Mouse (Mus musculus) Patski (cell line): ENCODE measurements around the gene B4galt4. TPM values are rescaled to one million over a fixed set of nuclear protein-coding genes. Genes with fewer than 3 reads are reported as not detected.

ENCODE experiments used
- ATAC-seq: fragments of 100-300 bp; one replicate; pipeline ENCODE4 v1.8.0; 2021
- CTCF ChIA-PET: fragments of 350-600 bp; sonication (Branson Sonifier 250); formaldehyde crosslinking; loops from one replicate; lab custom pipeline; 2022; ENCODE audit warnings: inconsistent platforms; lab: Charles Lee
- POLR2A ChIA-PET: fragments of 350-600 bp; sonication (Branson Sonifier 250); formaldehyde crosslinking; loops from one replicate; lab custom pipeline; 2022; ENCODE audit warnings: antibody characterized with exemption, inconsistent platforms; lab: Charles Lee
- DNase-seq: peaks from one replicate; pipeline ENCODE4 v3.0.0-alpha.2; 2011; ENCODE audit warnings: low read depth, low spot score
- H3K27me3 ChIP-seq: fragments of 371-371 bp; one replicate; pipeline ENCODE4 v1.5.1; 2021
- CTCF ChIP-seq: fragments of 100-300 bp; IDR thresholded peaks from one replicate; pipeline ENCODE4 v1.5.1; 2021
- in situ Hi-C: fragments of 300-500 bp; cut with MboI; formaldehyde crosslinking; loops from 3 replicates; pipeline ENCODE4 v1.11.1; 2018; ENCODE audit warnings: low pct_unique_long_range_greater_than_20kb, mixed read lengths
- polyA plus RNA-seq: library from polyadenylated mRNA; unstranded; gene quantifications from one replicate; pipeline ENCODE4 v1.2.3, GENCODE M21; 2021

The B4galt4 gene
- polyA plus RNA-seq, 1 experiment from 2014 or later = 13.0 TPM

DNA sequence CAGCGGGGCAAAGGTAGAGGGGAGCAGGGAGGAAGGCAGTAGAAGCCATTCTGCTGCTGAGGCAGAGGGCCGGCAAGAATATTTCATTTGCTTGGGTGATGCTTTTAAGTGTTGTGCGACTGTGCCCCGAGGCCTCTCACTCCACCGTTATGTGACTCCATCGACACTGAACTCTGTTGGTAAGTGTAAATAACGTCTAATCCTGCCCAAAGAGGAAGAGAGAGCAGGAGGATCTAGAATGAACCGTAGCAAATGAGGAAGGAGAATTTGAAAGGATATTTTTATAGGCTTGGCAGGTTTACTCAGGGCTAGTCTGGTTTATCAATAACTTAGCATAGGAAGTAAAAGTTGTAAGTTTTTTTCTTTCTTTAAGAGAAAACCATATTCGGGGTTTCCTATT lies 27.5 kb downstream of the B4galt4 start:
- no peak for TF ChIP-seq CTCF
- no peaks in the 10 kb centered on the region for H3K27me3 ChIP-seq
- in situ Hi-C loops = no loop called here
- no peak for DNase-seq
- ChIA-PET POLR2A (no interaction called here), CTCF (no interaction called here)
- ATAC-seq = no peak

GRCm38 (mm10) chr16:38771145-38771544 lies 29.1 kb downstream of the B4galt4 start:
- POLR2A ChIA-PET = no interaction called here
- H3K27me3 ChIP-seq = no peaks in the 10 kb centered on the region
- CTCF ChIA-PET = no interaction called here
- no peak for TF ChIP-seq CTCF
- DNase-seq (no peak), ATAC-seq (no peak)
- in situ Hi-C loops = no loop called here

DNA sequence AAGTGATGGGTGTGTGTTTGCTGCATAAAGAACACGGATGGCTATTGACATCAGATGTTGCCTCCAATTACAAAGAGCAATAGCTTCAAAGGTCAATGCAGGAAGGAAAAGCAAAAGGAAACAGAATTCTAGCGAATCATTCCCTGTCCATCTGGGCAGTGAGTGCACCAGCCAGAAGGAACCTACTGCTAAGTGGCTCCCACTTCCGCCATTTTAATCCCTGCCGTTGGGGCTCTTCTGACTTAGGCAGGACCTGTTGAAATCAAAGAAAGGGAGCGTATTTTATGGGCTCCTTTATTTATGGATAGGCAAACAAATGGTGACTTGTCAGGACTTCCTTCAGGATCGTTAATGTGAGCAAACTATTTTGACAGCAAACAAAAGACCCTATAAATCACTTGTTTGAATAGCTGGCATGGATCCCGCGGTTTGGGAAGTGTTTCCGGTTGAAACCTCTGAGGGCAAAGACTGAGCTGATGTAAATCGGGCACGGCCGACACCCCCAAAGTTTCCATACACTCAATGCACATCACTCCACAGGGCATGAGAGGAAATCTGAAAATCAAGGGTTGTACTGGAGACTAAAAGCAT lies 30.9 kb downstream of the B4galt4 start:
- CTCF ChIA-PET = no interaction called here
- ATAC-seq (no peak), DNase-seq (no peak)
- POLR2A ChIA-PET = no interaction called here
- no peak for TF ChIP-seq CTCF
- in situ Hi-C loops = no loop called here
- H3K27me3 ChIP-seq = no peaks in the 10 kb centered on the region

DNA sequence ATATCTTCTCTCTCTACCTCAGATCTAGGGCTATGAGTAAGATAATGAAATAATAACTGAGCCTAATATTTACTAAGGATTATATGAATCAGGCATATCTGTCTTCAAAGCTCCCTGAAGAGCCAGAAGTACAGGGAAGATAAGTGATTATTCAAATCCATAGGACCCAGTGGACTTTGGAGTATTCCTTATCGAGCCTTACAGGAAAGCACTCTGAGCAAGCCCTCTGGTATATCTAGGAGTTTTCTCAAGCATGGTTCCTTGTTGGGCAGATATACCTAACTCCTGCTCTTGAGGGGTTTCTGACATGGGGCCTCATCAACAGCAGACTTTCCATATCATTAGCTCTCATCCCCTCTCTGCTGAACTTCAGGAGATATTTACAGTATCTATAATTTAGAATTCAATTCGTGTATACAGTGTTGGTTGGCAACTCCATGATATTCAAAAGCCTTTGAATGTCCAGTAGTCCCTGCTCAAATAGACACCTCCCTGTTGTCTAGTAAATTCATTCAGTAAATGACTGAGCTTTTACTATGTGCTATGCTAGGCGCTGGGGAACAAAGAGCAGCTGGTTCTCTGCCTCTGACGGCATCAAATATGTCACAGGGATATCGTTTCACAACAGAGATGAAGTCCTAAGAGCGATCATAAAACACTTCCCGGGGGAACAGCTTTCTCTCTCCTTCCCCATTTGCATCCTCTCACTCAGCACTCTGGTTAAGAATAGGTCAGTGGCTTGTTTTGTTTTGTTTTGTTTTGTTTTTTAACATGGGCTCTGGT lies 33.1 kb downstream of the B4galt4 start:
- DNase-seq = no peak
- no peak for ATAC-seq
- CTCF ChIA-PET = no interaction called here
- POLR2A ChIA-PET = no interaction called here
- TF ChIP-seq CTCF = no peak
- no peaks in the 10 kb centered on the region for H3K27me3 ChIP-seq
- in situ Hi-C loops = no loop called here

- in situ Hi-C loops = no loop called here
- no peak for ATAC-seq
- CTCF ChIA-PET = no interaction called here
- no peak for DNase-seq
- POLR2A ChIA-PET = no interaction called here
- no peak for TF ChIP-seq CTCF
- no peaks in the 10 kb centered on the region for H3K27me3 ChIP-seq
Observed at GRCm38 (mm10) chr16:38776342-38776741, 34.3 kb downstream of the B4galt4 start.

GRCm38 (mm10) chr16:38780960-38781572 lies 39.0 kb downstream of the B4galt4 start:
- no peak for ATAC-seq
- TF ChIP-seq CTCF = no peak
- DNase-seq = no peak
- POLR2A ChIA-PET = interaction anchor here (0.5 kb wide), 1 partner anchor 201 kb away, joined by 3 read pairs; no protein-coding TSS in a partner anchor
- CTCF ChIA-PET = no interaction called here
- H3K27me3 ChIP-seq = no peaks in the 10 kb centered on the region
- in situ Hi-C loops = no loop called here

DNA sequence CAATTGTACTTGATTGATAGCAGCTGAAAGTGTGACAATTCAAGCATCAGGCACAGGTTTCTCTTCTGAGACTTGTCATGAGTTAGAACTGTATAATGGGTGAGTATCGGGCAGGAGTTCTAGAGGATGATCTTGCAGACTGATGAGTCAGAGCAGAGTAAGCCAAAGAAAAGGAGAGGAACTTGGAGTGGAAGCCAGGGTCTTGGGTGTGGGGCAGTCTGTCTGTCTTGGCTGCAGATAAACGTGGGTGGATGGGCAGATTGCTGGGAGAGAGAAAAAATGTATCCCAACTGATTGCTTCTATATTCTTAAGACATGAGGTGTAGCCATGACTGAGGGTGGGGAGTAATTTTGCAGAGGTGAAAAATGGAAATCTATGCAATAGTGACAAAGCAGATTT lies 39.9 kb downstream of the B4galt4 start:
- DNase-seq = no peak
- TF ChIP-seq CTCF = no peak
- H3K27me3 ChIP-seq = no peaks in the 10 kb centered on the region
- ATAC-seq = no peak
- in situ Hi-C loops = no loop called here
- CTCF ChIA-PET = no interaction called here
- POLR2A ChIA-PET = interaction anchor here (0.5 kb wide), 1 partner anchor 200 kb away, joined by 3 read pairs; no protein-coding TSS in a partner anchor

GRCm38 (mm10) chr16:38782524-38783067 lies 40.5 kb downstream of the B4galt4 start:
- in situ Hi-C loops = no loop called here
- ATAC-seq (no peak), DNase-seq (no peak)
- ChIA-PET CTCF (no interaction called here), POLR2A (no interaction called here)
- TF ChIP-seq CTCF = no peak
- no peaks in the 10 kb centered on the region for H3K27me3 ChIP-seq

DNA sequence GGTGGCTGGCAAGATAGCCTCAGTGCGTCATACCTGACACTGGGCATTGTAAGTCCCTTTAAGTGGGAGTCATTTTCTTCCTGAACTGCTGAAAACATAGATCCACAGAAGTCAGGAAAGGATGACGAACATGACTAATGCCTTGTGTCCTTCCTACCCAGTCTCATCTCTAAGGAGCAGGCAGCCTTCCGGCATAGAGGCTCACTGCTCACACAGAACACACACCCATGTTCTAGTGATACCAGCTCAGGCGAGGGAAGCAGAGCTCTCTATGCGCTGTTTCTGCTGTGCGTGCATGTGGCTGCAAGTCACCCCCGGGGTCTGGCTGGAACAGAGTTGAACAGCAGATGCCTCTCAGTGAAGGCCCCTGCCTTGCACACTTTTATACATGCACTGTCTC lies 43.2 kb downstream of the B4galt4 start:
- in situ Hi-C loops = no loop called here
- H3K27me3 ChIP-seq = no peaks in the 10 kb centered on the region
- no peak for TF ChIP-seq CTCF
- ATAC-seq (no peak), DNase-seq (no peak)
- ChIA-PET POLR2A (no interaction called here), CTCF (no interaction called here)

DNA sequence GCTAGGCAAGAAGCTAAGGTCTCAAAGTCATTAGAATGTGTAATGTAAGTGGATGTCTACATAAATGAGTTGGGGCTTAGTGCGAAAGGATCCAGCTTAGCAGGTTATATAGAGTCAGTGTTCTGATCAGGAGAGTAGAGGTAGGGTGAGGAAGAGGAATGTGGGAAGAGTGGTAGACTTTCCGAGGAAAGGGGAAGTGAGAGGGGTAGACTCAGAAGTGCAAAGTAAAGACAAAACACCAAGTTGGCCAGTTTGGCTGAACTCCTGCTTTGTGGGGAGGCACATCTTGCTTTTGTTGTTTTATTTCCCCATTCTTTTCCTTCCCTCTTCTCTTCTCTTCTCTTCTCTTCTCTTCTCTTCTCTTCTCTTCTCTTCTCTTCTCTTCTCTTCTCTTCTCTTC lies 47.0 kb downstream of the B4galt4 start:
- no peak for ATAC-seq
- H3K27me3 ChIP-seq = no peaks in the 10 kb centered on the region
- ChIA-PET POLR2A (interaction anchor here (0.5 kb wide), 1 partner anchor 267 kb away, joined by 5 read pairs; no protein-coding TSS in a partner anchor), CTCF (interaction anchor here (0.6 kb wide), 1 partner anchor 29 kb away, joined by 3 read pairs; no protein-coding TSS in a partner anchor)
- in situ Hi-C loops = no loop called here
- no peak for DNase-seq
- no peak for TF ChIP-seq CTCF

- POLR2A ChIA-PET = no interaction called here
- in situ Hi-C loops = no loop called here
- H3K27me3 ChIP-seq = no peaks in the 10 kb centered on the region
- ATAC-seq = no peak
- TF ChIP-seq CTCF = no peak
- CTCF ChIA-PET = no interaction called here
- DNase-seq = no peak
Observed at GRCm38 (mm10) chr16:38789966-38790365, 47.9 kb downstream of the B4galt4 start.
